Mouse (Mus musculus) small intestine, adult 2 months (tissue): ENCODE data around the gene Trim66. TPM values are rescaled to one million over a fixed set of nuclear protein-coding genes. Genes with fewer than 3 reads are reported as not detected.
A peak's percentile ranks its signal among the peaks of the same experiment; 100 is the strongest.

Experiments
- H3K27ac ChIP-seq: fragments of 200-500 bp; 2 replicates; pipeline ENCODE4 v1.5.1; 2012; ENCODE audit warnings: low read depth, low read length, control low read depth, inconsistent platforms; ENCODE audit not compliant: insufficient read depth
- H3K27me3 ChIP-seq: fragments of 200-500 bp; 2 replicates; pipeline ENCODE4 v1.6.1; 2012; ENCODE audit warnings: mild to moderate bottlenecking, moderate library complexity, low read length, inconsistent platforms; ENCODE audit not compliant: control insufficient read depth, insufficient read depth
- H3K36me3 ChIP-seq: fragments of 200-500 bp; 2 replicates; pipeline ENCODE4 v1.6.1; 2012; ENCODE audit warnings: mild to moderate bottlenecking, low read length, control low read depth, inconsistent platforms; ENCODE audit not compliant: control insufficient read depth, insufficient read depth
- H3K4me1 ChIP-seq: fragments of 200-500 bp; 2 replicates; pipeline ENCODE4 v1.6.1; 2012; ENCODE audit warnings: low read length, inconsistent platforms, mixed read lengths; ENCODE audit not compliant: control insufficient read depth, insufficient read depth, insufficient read length
- H3K4me3 ChIP-seq: fragments of 200-500 bp; 2 replicates; pipeline ENCODE4 v1.5.1; 2012; ENCODE audit warnings: low read depth, mild to moderate bottlenecking, control low read depth, inconsistent platforms, low read length, moderate library complexity
- CTCF ChIP-seq: fragments of 200-500 bp; IDR thresholded peaks from 2 replicates; pipeline ENCODE4 v1.5.1; 2012; ENCODE audit warnings: low read depth, mild to moderate bottlenecking, control low read depth, inconsistent platforms, low read length, moderate library complexity, mixed read lengths; ENCODE audit not compliant: insufficient replicate concordance, insufficient read length; ENCODE audit errors: extremely low read depth
- POLR2A ChIP-seq: fragments of 200-500 bp; IDR thresholded peaks from 2 replicates; pipeline ENCODE4 v1.6.1; 2012; ENCODE audit warnings: low read depth, mild to moderate bottlenecking, control low read depth, inconsistent platforms, low read length, moderate library complexity
- WGBS: fragments of 180-500 bp; shearing (Covaris S2); methylation state at CpG from one replicate; pipeline ENCODE4 v1.1.7; 2018; 5-methylcytosine and 5-hydroxymethylcytosine counted together
- polyA plus RNA-seq: library from polyadenylated mRNA; depleted of rRNA; stranded (reverse); fragments of >200 nt; gene quantifications from 2 replicates; pipeline ENCODE4 v1.2.3, GENCODE M21; 2012

The Trim66 gene
- polyA plus RNA-seq, 1 experiment, result 0.03 TPM

DNA sequence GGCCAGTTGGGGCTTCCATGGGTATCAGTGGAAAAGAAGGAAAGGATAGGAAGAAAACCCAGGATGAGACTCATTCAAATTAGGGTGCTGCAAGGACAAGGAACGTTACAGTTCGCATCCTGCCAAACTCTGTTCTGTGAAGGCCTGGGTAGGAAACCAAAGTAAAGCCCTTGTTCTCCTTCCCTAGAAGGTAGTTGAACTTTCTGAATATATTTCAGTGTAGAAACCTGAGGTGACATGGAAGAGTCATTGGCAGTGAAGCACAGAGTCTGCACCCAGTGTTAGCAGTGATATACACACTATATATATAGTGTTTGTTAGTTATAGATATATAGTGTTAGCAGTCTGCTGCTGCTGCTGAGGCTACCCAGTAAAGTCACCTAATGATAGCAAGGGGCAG lies 15.4 kb upstream of the Trim66 start:
- H3K27me3 ChIP-seq, result no peaks in the 10 kb centered on the region
- peaks cover 61% of the 10 kb centered on the region for H3K36me3 ChIP-seq
- no peak for TF ChIP-seq POLR2A
- no peak for TF ChIP-seq CTCF
- no peak overlapping the region for H3K4me3 ChIP-seq
- H3K4me1 ChIP-seq, result peaks cover 5% of the 10 kb centered on the region; the same call in 1 of the 2 replicates
- no peak overlapping the region for H3K27ac ChIP-seq
- 60% methylated on average over 2 of the region's 2 CpGs for WGBS

DNA sequence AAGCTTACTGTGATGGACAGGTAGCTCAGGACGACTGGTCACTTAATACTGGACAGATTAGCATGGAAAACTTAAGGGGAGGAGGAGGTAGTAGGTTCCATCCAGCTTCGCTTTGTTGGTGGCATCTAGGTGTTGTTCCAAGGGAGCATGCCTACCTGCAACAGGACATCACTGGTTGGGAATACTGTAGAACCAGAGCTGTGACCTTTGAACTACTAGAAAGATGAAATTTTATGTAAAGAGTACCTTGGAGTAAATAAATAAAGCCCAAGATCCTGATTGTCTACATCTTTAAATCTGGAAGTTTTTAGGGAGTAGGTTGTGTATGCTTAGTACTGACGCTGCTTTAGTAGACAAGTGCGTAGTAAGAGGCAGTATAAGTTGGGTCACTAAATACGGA lies 14.2 kb upstream of the Trim66 start:
- peaks cover 52% of the 10 kb centered on the region for H3K36me3 ChIP-seq
- H3K4me3 ChIP-seq, result no peak overlapping the region
- no peak for TF ChIP-seq POLR2A
- no peak for TF ChIP-seq CTCF
- no peak overlapping the region for H3K27ac ChIP-seq
- H3K4me1 ChIP-seq, result peaks cover 7% of the 10 kb centered on the region; the same call in 1 of the 2 replicates
- no peaks in the 10 kb centered on the region for H3K27me3 ChIP-seq
- WGBS, result 71% methylated on average over 5 of the region's 5 CpGs

DNA sequence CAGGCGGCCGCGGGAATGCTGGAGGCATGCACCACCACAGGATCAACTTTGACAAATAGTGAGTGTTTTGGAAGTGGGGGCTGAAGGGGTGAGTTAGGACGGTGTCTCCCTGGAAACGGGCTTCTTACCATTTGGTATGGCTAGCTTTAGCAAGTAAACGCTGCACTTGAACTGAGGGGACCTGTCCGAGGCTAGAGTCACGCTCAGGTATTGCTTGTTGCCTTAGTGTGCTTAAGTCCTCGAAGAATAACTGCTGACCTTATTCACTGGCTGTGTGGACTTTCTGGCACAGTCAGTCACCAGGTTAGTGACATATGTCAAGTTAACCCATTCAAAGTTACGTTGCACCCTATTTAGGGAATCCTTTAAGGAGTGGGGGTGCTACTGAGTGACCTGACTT lies 12.0 kb upstream of the Trim66 start:
- peak overlapping the region; percentile 95 for H3K4me3 ChIP-seq
- no peak for TF ChIP-seq POLR2A
- no peak for TF ChIP-seq CTCF
- peaks cover 7% of the 10 kb centered on the region; the same call in 1 of the 2 replicates for H3K4me1 ChIP-seq
- WGBS, result 4% methylated on average over 10 of the region's 10 CpGs
- no peaks in the 10 kb centered on the region for H3K27me3 ChIP-seq
- H3K27ac ChIP-seq, result peak overlapping the region; percentile 79; the same call in 1 of the 2 replicates
- peaks cover 40% of the 10 kb centered on the region for H3K36me3 ChIP-seq

DNA sequence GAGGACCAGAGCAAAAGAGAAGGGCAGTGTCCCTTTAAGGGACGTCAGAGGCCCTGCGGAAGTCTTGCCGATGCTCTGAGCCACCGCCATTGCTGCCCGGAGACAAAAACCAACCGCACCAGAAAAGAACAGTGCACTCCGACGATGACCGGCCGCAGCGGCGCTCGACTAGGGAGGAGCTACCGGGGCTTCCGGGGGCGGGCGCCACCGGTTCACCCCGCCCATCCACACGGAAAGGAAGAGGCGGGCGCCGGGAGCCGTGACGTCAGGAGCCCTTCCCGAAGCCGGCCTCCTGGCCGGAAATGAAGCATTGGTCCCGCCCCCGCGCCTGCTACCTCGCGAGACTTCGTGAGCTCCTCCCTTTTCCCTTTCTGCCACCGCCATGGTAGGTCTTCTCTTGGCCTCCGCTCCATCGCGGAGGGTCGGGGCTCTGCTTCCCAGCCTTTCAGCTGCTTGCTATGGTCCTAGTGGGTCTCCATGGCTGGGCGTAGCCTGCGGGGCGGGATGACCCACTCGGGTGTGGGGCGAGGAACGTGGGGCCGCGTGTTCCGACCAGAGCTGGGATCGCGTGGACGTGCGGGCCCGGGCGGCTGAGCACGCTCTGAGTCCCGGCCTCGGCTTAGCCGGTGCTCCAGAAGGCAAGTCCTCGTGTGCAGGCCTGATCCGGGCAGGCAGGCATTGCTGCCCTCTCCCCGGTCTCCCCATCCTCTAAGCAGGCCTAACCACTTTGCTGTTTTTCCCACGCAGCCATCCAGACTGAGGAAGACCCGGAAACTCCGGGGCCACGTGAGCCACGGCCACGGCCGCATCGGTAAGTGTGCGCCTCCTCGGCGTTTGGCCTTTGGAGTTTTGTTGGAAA lies 11.1 kb upstream of the Trim66 start, which contains the start of gene Rpl27a:
Rpl27a (plus strand) TSS at position 310 of the 859 bp plus-strand sequence.
- under 1% methylated on average over 72 of the region's 72 CpGs for WGBS
- no peaks in the 10 kb centered on the region for H3K27me3 ChIP-seq
- peak within 1 kb of the TSS; percentile 95 for H3K4me3 ChIP-seq
- peak within 1 kb of the TSS; percentile 97 for H3K27ac ChIP-seq
- peaks cover 7% of the 10 kb centered on the region; the same call in 1 of the 2 replicates for H3K4me1 ChIP-seq
- TF ChIP-seq POLR2A (peak; percentile 71), CTCF (no peak)
- H3K36me3 ChIP-seq, result peaks cover 32% of the 10 kb centered on the region

DNA sequence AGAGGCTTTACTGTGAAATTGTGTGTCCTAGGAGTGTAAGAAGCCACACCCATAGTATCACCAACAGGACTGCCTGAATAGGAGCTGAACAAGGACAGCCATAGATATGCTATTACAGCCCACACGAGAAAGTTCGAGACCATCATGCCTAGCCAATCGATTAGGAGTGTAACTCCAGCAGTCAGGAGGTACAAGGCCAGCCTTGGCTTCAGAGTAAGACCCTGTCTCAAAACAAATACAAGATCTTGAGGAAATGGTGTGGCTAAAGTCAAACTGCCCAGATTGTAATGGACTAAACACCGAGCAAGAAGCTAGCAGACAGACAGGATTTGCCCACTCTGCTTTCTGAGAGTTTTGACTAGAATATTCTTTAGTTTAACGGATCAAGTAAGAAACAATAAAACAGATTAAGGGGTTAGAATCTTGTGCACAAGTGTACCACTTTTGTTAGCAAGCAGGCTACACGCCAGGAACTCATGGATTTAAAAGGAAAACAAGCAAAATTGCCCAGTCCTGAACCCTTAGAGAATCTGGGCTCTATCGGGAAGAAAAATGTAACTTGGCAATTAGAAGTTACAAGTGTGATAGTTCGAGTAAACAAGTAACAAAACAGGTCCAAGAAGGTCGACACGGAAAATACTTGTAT lies 10.2 kb upstream of the Trim66 start:
- 8% methylated on average over 10 of the region's 10 CpGs for WGBS
- Histone ChIP-seq H3K27ac (peak overlapping the region; percentile 97), H3K27me3 (no peaks in the 10 kb centered on the region), H3K36me3 (peaks cover 24% of the 10 kb centered on the region), H3K4me3 (peak overlapping the region; percentile 68), H3K4me1 (peaks cover 7% of the 10 kb centered on the region; the same call in 1 of the 2 replicates)
- TF ChIP-seq POLR2A (no peak), CTCF (no peak)

DNA sequence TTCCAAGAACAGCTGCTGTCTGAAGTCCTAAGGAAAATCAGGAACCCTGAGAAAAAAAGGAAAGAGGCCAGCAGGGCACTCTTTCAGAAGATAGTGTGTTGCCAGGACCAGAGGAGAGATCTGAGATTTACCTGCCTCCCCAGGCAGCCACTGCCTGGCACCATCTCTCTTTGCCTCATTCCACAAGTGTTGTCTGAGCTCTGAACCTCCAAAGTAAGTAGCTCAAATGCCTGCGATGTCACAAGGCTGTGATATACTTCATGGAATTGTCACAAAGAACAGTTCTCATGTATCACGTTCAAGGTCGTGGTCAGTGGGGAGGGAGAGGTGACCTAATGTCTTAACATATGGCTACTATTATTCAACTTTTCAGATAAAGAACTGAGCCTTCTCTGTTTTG lies 8.6 kb upstream of the Trim66 start:
- H3K27ac ChIP-seq, result no peak overlapping the region
- 80% methylated on average over 3 of the region's 3 CpGs for WGBS
- H3K27me3 ChIP-seq, result no peaks in the 10 kb centered on the region
- peaks cover 7% of the 10 kb centered on the region; the same call in 1 of the 2 replicates for H3K4me1 ChIP-seq
- no peak overlapping the region for H3K4me3 ChIP-seq
- peaks cover 9% of the 10 kb centered on the region for H3K36me3 ChIP-seq
- no peak for TF ChIP-seq POLR2A
- no peak for TF ChIP-seq CTCF

DNA sequence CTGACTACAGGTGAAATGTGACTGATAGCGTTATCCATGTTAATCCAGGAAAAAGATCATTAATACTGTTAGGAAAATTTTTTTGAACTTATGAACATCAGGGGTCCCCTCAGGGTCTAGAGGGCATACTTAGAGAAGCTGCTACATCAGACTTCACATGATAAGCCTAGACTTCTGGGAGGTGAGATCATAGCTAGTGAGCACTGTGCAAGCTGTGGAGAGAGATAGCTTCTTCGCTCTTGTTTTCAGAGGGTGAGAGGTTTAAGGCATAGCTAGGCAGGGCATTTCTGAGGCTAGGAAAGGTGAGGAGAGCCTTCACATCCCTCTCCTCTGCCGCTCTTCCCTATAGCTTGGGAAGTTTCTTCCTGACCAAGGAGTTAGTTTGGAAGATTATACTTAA lies 3.9 kb upstream of the Trim66 start:
- H3K27ac ChIP-seq, result no peak overlapping the region
- H3K27me3 ChIP-seq, result no peaks in the 10 kb centered on the region
- H3K4me3 ChIP-seq, result no peak overlapping the region
- H3K36me3 ChIP-seq, result no peaks in the 10 kb centered on the region
- H3K4me1 ChIP-seq, result no peaks in the 10 kb centered on the region
- TF ChIP-seq CTCF (no peak), POLR2A (no peak)
- 92% methylated on average over 3 of the region's 3 CpGs for WGBS
